Mouse (Mus musculus) right cerebral cortex, adult 2 months (tissue): ENCODE measurements at regions not wholly inside any gene's neighbourhood (a gene's known extent, or its start where the extent isn't known, plus 50 kb on each side); places are given as distances from the start of the nearest gene placed in this dataset.

Experiments
- DNase-seq, 2 experiments: peaks; one replicate each; pipeline ENCODE4 v3.0.0; 2021 to 2022; ENCODE audit warnings: low spot score in 2 of 2

GRCm38 (mm10) chr2:72674856-72675440 lies 199.0 kb downstream of the Cdca7 start:
- DNase-seq, result no peak

- DNase-seq, result no peak
Observed at GRCm38 (mm10) chr2:72677731-72678130, 201.8 kb downstream of the Cdca7 start.

- no peak for DNase-seq
Observed at GRCm38 (mm10) chr2:72688031-72688430, 212.1 kb downstream of the Cdca7 start.

- no peak for DNase-seq
Observed at GRCm38 (mm10) chr2:72701081-72701480, 225.1 kb downstream of the Cdca7 start.

- DNase-seq, result no peak
Observed at GRCm38 (mm10) chr2:72703238-72703637, 227.3 kb downstream of the Cdca7 start.

- DNase-seq, result no peak
Observed at GRCm38 (mm10) chr2:72707676-72708659, 232.0 kb downstream of the Cdca7 start.

GRCm38 (mm10) chr2:72716931-72717330 lies 241.0 kb downstream of the Cdca7 start:
- no peak for DNase-seq

- peak; percentile 17 to 44 for DNase-seq
Observed at GRCm38 (mm10) chr2:72728699-72729098, 251.5 kb downstream of the Sp3 start.

GRCm38 (mm10) chr2:72733371-72733770 lies 246.9 kb downstream of the Sp3 start:
- DNase-seq, result no peak

- no peak for DNase-seq
Observed at GRCm38 (mm10) chr2:72735035-72735434, 245.2 kb downstream of the Sp3 start.

- DNase-seq, result no peak
Observed at GRCm38 (mm10) chr2:72736685-72737084, 243.6 kb downstream of the Sp3 start.

- no peak for DNase-seq
Observed at GRCm38 (mm10) chr2:72740391-72741361, 239.6 kb downstream of the Sp3 start.

- DNase-seq, result no peak
Observed at GRCm38 (mm10) chr2:72741746-72742145, 238.5 kb downstream of the Sp3 start.

- DNase-seq, result no peak
Observed at GRCm38 (mm10) chr2:72743651-72744050, 236.6 kb downstream of the Sp3 start.

GRCm38 (mm10) chr2:72744901-72745300 lies 235.3 kb downstream of the Sp3 start:
- no peak for DNase-seq

GRCm38 (mm10) chr2:72746476-72747215 lies 233.6 kb downstream of the Sp3 start:
- no peak for DNase-seq

GRCm38 (mm10) chr2:72747299-72747698 lies 232.9 kb downstream of the Sp3 start:
- no peak for DNase-seq

GRCm38 (mm10) chr2:72749495-72749894 lies 230.8 kb downstream of the Sp3 start:
- DNase-seq, result no peak

- no peak for DNase-seq
Observed at GRCm38 (mm10) chr2:72751441-72751840, 228.8 kb downstream of the Sp3 start.

GRCm38 (mm10) chr2:72752624-72753176 lies 227.5 kb downstream of the Sp3 start:
- DNase-seq, result no peak
